27 mouse cellular contexts compared by ENCODE assay signal in the genomic region with DNA sequence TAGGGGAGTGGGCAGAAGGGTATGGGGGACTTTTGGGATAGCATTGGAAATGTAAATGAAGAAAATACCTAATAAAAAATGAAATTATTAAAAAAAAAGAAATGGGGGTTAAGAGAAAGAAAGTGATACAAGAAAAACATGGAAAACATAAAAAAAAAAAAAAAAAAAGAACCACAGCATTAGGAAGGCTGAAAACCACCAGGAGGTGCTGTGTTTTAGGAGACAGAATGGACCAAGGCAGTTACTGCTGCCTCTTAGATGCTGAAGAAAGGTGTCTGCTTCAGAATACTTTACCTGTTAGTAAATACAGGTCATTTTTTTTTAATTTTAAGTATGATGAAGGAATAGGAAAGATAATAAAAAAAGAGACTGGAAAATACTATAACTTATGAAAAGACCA.
DNase-seq lines count a peak whose midpoint lies in the region; ATAC-seq and TF ChIP-seq lines count a peak whose summit lies in the region.
"Had no signal": no experiment of that assay in that cellular context is flagged by ENCODE, and none has a peak within 500 bp of the region (broad histone marks: within the 10 kb centered on the region; RNA-seq: fewer than 3 reads in every experiment).

No protein-coding gene starts in this region.

- H3K36me3 ChIP-seq in heart, adult 2 months (ENCODE audit: control insufficient read depth, insufficient read depth, low read length), result no peaks in the 10 kb centered on the region
- no peaks in the 10 kb centered on the region for H3K36me3 ChIP-seq in midbrain, postnatal 0 days (ENCODE audit: insufficient read depth, low read length)
- no peaks in the 10 kb centered on the region for H3K36me3 ChIP-seq in midbrain, embryonic 14.5 days (ENCODE audit: control insufficient read depth, insufficient read depth, low read length)
- H3K36me3 ChIP-seq: embryonic facial prominence, embryonic 13.5 days; forebrain, embryonic 10.5 days; forebrain, embryonic 15.5 days; heart, embryonic 12.5 days; hindbrain, embryonic 10.5 days; hindbrain, embryonic 15.5 days; liver, embryonic 15.5 days; neural tube, embryonic 13.5 days had no signal

- H3K9ac ChIP-seq in heart, adult 2 months (ENCODE audit: low read depth, low read length), result no peak overlapping the region
- H3K9ac ChIP-seq in midbrain, postnatal 0 days (replicated peaks; ENCODE audit: low read length, poor library complexity, severe bottlenecking), result no peak overlapping the region
- H3K9ac ChIP-seq in midbrain, embryonic 14.5 days (replicated peaks; ENCODE audit: low read length), result no peak overlapping the region
- H3K9ac ChIP-seq: embryonic facial prominence, embryonic 13.5 days; forebrain, embryonic 15.5 days; heart, embryonic 12.5 days; hindbrain, embryonic 15.5 days; liver, embryonic 15.5 days; neural tube, embryonic 13.5 days had no signal

- TF ChIP-seq CTCF in heart, adult 2 months (IDR thresholded peaks at IDR 0.05), result peak; percentile 25; the same call in 1 of the 2 replicates
- peak; percentile 47 for TF ChIP-seq CTCF in layer of hippocampus, adult 2 months (conservative IDR thresholded peaks at IDR 0.05)
- peak; percentile 28 for TF ChIP-seq CTCF in midbrain, postnatal 0 days (IDR thresholded peaks at IDR 0.05)

- no peaks in the 10 kb centered on the region for H3K79me2 ChIP-seq in heart, adult 2 months (replicated peaks; ENCODE audit: control insufficient read depth, insufficient read depth, low read length)

- DNase-seq in heart, adult 2 months, result no peak
- DNase-seq in heart, adult 18-20 months, result no peak
- DNase-seq in layer of hippocampus, adult 2 months (ENCODE audit: low spot score in 2 of 2), result no peak
- no peak for DNase-seq in layer of hippocampus, adult 9-11 months
- no peak for DNase-seq in midbrain, postnatal 0 days (ENCODE audit: low spot score)
- no peak for DNase-seq in midbrain, embryonic 14.5 days
- DNase-seq in thymus, postnatal 4 days, result no peak
- no peak for DNase-seq in yolk sac, embryonic 10.5 days (ENCODE audit: low spot score)
- DNase-seq: adrenal gland, postnatal 10 days; cerebellum, adult 9-10 months; cerebellum, postnatal 36 days; embryo, embryonic 11 days; gastrocnemius, postnatal 25 days; heart, adult 11 months; heart, postnatal 10 days; kidney, adult 8-10 months; layer of hippocampus, postnatal 36 days; liver had no signal

- no peak overlapping the region for H3K4me3 ChIP-seq in heart, adult 2 months
- H3K4me3 ChIP-seq in layer of hippocampus, adult 2 months, result no peak overlapping the region
- no peak overlapping the region for H3K4me3 ChIP-seq in midbrain, postnatal 0 days (ENCODE audit: low read depth, low read length)
- H3K4me3 ChIP-seq in midbrain, embryonic 14.5 days (replicated peaks; ENCODE audit: low read depth, low read length), result no peak overlapping the region
- H3K4me3 ChIP-seq: embryonic facial prominence, embryonic 13.5 days; forebrain, embryonic 10.5 days; forebrain, embryonic 15.5 days; heart, embryonic 12.5 days; hindbrain, embryonic 10.5 days; hindbrain, embryonic 15.5 days; liver, embryonic 15.5 days; neural tube, embryonic 13.5 days had no signal

- H3K27ac ChIP-seq in heart, adult 2 months, result no peak overlapping the region
- no peak overlapping the region for H3K27ac ChIP-seq in layer of hippocampus, adult 2 months
- no peak overlapping the region for H3K27ac ChIP-seq in midbrain, postnatal 0 days (ENCODE audit: low read depth, low read length)
- no peak overlapping the region for H3K27ac ChIP-seq in midbrain, embryonic 14.5 days (replicated peaks; ENCODE audit: low read depth, low read length)
- H3K27ac ChIP-seq: embryonic facial prominence, embryonic 13.5 days; forebrain, embryonic 10.5 days; forebrain, embryonic 15.5 days; hindbrain, embryonic 10.5 days; hindbrain, embryonic 15.5 days; liver, embryonic 15.5 days; neural tube, embryonic 13.5 days had no signal

- intact Hi-C loops in heart, adult 2 months (cut with DNase I), result no loop called here

- H3K9me3 ChIP-seq in midbrain, postnatal 0 days (ENCODE audit: low read length), result no peaks in the 10 kb centered on the region
- no peaks in the 10 kb centered on the region for H3K9me3 ChIP-seq in midbrain, embryonic 14.5 days (ENCODE audit: control insufficient read depth, low read length)
- H3K9me3 ChIP-seq: embryonic facial prominence, embryonic 13.5 days; forebrain, embryonic 10.5 days; forebrain, embryonic 15.5 days; heart, embryonic 12.5 days; hindbrain, embryonic 10.5 days; hindbrain, embryonic 15.5 days; liver, embryonic 15.5 days; neural tube, embryonic 13.5 days had no signal

- ATAC-seq in midbrain, postnatal 0 days (ENCODE audit: low FRiP score), result no peak
- no peak for ATAC-seq in midbrain, embryonic 14.5 days (ENCODE audit: low FRiP score, low TSS enrichment)
- ATAC-seq: forebrain, embryonic 15.5 days had no signal

- H3K27me3 ChIP-seq in heart, adult 2 months (ENCODE audit: control insufficient read depth, insufficient read depth, low read length), result no peaks in the 10 kb centered on the region
- H3K27me3 ChIP-seq in midbrain, postnatal 0 days (ENCODE audit: insufficient read depth, low read length), result no peaks in the 10 kb centered on the region
- no peaks in the 10 kb centered on the region for H3K27me3 ChIP-seq in midbrain, embryonic 14.5 days (ENCODE audit: control insufficient read depth, insufficient read depth, low read length)
- H3K27me3 ChIP-seq: embryonic facial prominence, embryonic 13.5 days; forebrain, embryonic 15.5 days; heart, embryonic 12.5 days; hindbrain, embryonic 15.5 days; liver, embryonic 15.5 days; neural tube, embryonic 13.5 days had no signal

- H3K4me1 ChIP-seq in heart, adult 2 months (ENCODE audit: control insufficient read depth, insufficient read depth, low read length), result no peaks in the 10 kb centered on the region
- H3K4me1 ChIP-seq in midbrain, postnatal 0 days (ENCODE audit: insufficient read depth, low read length), result no peaks in the 10 kb centered on the region
- no peaks in the 10 kb centered on the region for H3K4me1 ChIP-seq in midbrain, embryonic 14.5 days (ENCODE audit: control insufficient read depth, insufficient read depth, low read length)
- H3K4me1 ChIP-seq: embryonic facial prominence, embryonic 13.5 days; forebrain, embryonic 10.5 days; forebrain, embryonic 15.5 days; heart, embryonic 12.5 days; hindbrain, embryonic 10.5 days; hindbrain, embryonic 15.5 days; liver, embryonic 15.5 days; neural tube, embryonic 13.5 days had no signal

- H3K4me2 ChIP-seq in midbrain, postnatal 0 days (ENCODE audit: low read depth, low read length, poor library complexity, severe bottlenecking), result no peak overlapping the region
- no peak overlapping the region for H3K4me2 ChIP-seq in midbrain, embryonic 14.5 days (ENCODE audit: low read length)
- H3K4me2 ChIP-seq: embryonic facial prominence, embryonic 13.5 days; forebrain, embryonic 15.5 days; heart, embryonic 12.5 days; hindbrain, embryonic 15.5 days; liver, embryonic 15.5 days; midbrain, embryonic 11.5 days; neural tube, embryonic 13.5 days had no signal

- TF ChIP-seq POLR2A in heart, adult 2 months (IDR thresholded peaks at IDR 0.05; ENCODE audit: insufficient read depth, low read depth, low read length), result no peak

- TF ChIP-seq EP300 in heart, adult 2 months (IDR thresholded peaks at IDR 0.05; ENCODE audit: insufficient read depth, low read depth, low read length), result no peak
